Mouse (Mus musculus) erythroblast, embryonic 14.5 days (primary cell): Measurements from ENCODE around the gene Pmvk.

Source experiments
- GATA1 ChIP-seq: IDR thresholded peaks from 2 replicates; pipeline ENCODE4 v1.6.1; 2012; ENCODE audit warnings: low read length, inconsistent platforms, mixed read lengths
- TAL1 ChIP-seq: IDR thresholded peaks from 3 replicates; pipeline ENCODE4 v1.6.1; 2012; ENCODE audit warnings: low read length, inconsistent platforms, mixed read lengths

GRCm38 (mm10) chr3:89425876-89426275 is 28.5 kb upstream of the Pmvk start:
- peak; percentile 55; the same call in 2 of the 3 replicates for TF ChIP-seq TAL1
- TF ChIP-seq GATA1, result 0 out of 2 replicates have a peak, but pooled peaks have one; percentile 8
